Mouse (Mus musculus) limb, embryonic 13.5 days (tissue): Measurements from ENCODE around the gene Mad1l1. TPM values are rescaled to one million over a fixed set of nuclear protein-coding genes. Genes with fewer than 3 reads are reported as not detected.

Experiments used
- ATAC-seq: fragments of 200-750 bp; cut with Nextera tagmentation; 2 replicates; pipeline ENCODE4 v1.8.0; 2017; ENCODE audit warnings: low read depth, moderate number of reproducible peaks, moderate TSS enrichment; ENCODE audit not compliant: low FRiP score
- H3K27ac ChIP-seq: fragments of 300-500 bp; sonication (generic); 2 replicates; pipeline ENCODE4 v1.5.1; 2015; ENCODE audit warnings: inconsistent platforms, mild to moderate bottlenecking, moderate library complexity
- H3K27me3 ChIP-seq: fragments of 300-500 bp; sonication (generic); 2 replicates; pipeline ENCODE4 v1.6.1; 2015; ENCODE audit warnings: mild to moderate bottlenecking, inconsistent platforms
- H3K36me3 ChIP-seq: fragments of 300-500 bp; sonication (generic); 2 replicates; pipeline ENCODE4 v1.6.1; 2015; ENCODE audit warnings: inconsistent platforms, mild to moderate bottlenecking, moderate library complexity
- H3K4me1 ChIP-seq: fragments of 300-500 bp; sonication (generic); 2 replicates; pipeline ENCODE4 v1.6.1; 2015; ENCODE audit warnings: inconsistent platforms
- H3K4me2 ChIP-seq: fragments of 300-500 bp; sonication (generic); replicated peaks from 2 replicates; pipeline ENCODE4 v1.6.1; 2015; ENCODE audit warnings: inconsistent platforms, mild to moderate bottlenecking, moderate library complexity
- H3K4me3 ChIP-seq: fragments of 300-500 bp; sonication (generic); 2 replicates; pipeline ENCODE4 v1.5.1; 2015; ENCODE audit warnings: moderate library complexity, mild to moderate bottlenecking, inconsistent platforms
- H3K9ac ChIP-seq: fragments of 300-500 bp; sonication (generic); 2 replicates; pipeline ENCODE4 v1.6.1; 2015; ENCODE audit warnings: mild to moderate bottlenecking, inconsistent platforms
- H3K9me3 ChIP-seq: fragments of 300-500 bp; sonication (generic); 2 replicates; pipeline ENCODE4 v1.6.1; 2016; ENCODE audit warnings: inconsistent platforms
- WGBS: fragments of 180-500 bp; shearing (Covaris S2); methylation state at CpG from one replicate; pipeline ENCODE4 v1.1.7; 2015; 5-methylcytosine and 5-hydroxymethylcytosine counted together
- polyA plus RNA-seq: library from polyadenylated mRNA; unstranded; fragments of >200 nt; fragmentation: Nextera tagmentation; extraction: Ambion mirVana; gene quantifications from 2 replicates; pipeline ENCODE4 v1.2.1, GENCODE M21; 2015

The Mad1l1 gene
- polyA plus RNA-seq, 1 experiment from 2014 or later: 52.6 TPM

DNA sequence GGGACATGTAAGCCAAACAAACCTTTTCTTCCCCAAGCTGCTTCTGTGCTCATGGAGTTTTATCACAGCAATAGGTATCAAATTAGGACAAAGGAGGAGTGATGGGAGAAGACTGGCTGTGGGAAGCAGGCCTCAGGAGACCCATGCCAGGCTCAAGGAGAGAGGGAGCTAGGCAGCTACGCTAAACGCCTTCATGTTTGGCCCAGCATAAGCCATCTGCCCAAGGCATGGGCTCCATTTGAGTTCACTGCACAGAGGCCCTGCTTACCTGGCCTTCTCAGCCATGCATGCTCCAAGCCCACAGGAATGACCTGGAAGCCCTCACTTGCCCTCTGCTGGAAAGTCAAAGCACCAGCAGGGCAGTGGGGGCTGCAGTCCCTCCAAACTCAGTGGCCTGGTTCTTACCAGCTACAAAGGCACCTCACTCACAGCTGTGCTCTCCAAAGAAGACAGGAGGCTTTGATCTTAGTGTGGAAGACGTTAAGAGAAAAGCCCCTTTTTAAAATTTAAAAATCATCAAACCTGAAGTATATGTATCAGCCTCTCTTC lies 206.8 kb downstream of the Mad1l1 start:
- Histone ChIP-seq H3K9ac (no peak overlapping the region), H3K27ac (no peak overlapping the region), H3K4me1 (peaks cover 15% of the 10 kb centered on the region), H3K27me3 (no peaks in the 10 kb centered on the region), H3K36me3 (peaks cover 35% of the 10 kb centered on the region), H3K4me3 (no peak overlapping the region), H3K4me2 (no peak overlapping the region), H3K9me3 (no peaks in the 10 kb centered on the region)
- 78% methylated on average over 3 of the region's 3 CpGs for WGBS
- ATAC-seq: no peak

- Histone ChIP-seq H3K27me3 (no peaks in the 10 kb centered on the region), H3K9ac (no peak overlapping the region), H3K4me1 (peaks cover 15% of the 10 kb centered on the region), H3K4me3 (no peak overlapping the region), H3K36me3 (peaks cover 35% of the 10 kb centered on the region), H3K9me3 (no peaks in the 10 kb centered on the region), H3K4me2 (no peak overlapping the region), H3K27ac (no peak overlapping the region)
- 86% methylated on average over 2 of the region's 2 CpGs for WGBS
- no peak for ATAC-seq
Observed at GRCm38 (mm10) chr5:140113281-140113680, 208.1 kb downstream of the Mad1l1 start.

DNA sequence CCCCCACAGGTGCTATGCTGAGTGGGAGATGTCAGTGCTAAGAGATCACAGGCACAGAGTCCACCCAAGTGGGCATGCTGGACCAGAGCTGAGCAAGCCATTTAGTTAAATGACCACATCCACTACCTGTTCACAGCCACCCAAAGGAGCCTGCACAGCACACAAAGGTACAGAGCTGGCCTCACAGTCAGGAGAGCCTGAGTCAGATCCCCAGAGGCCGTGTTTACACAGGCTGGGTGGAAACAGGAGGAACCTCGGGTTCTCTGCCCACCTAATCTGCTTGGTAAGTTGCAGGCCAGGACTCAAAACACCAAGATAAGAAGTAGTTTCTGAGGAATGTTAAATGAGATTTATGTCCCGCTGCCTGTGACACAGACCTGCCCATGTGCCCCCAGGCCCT lies 211.3 kb downstream of the Mad1l1 start:
- H3K36me3 ChIP-seq: peaks cover 32% of the 10 kb centered on the region
- no peak overlapping the region for H3K4me3 ChIP-seq
- H3K27me3 ChIP-seq: no peaks in the 10 kb centered on the region
- no peaks in the 10 kb centered on the region for H3K9me3 ChIP-seq
- H3K27ac ChIP-seq: no peak overlapping the region
- H3K4me2 ChIP-seq: no peak overlapping the region
- H3K9ac ChIP-seq: no peak overlapping the region
- WGBS: 55% methylated on average over 3 of the region's 3 CpGs
- no peak for ATAC-seq
- H3K4me1 ChIP-seq: peaks cover 15% of the 10 kb centered on the region

- Histone ChIP-seq H3K27ac (no peak overlapping the region), H3K36me3 (peaks cover 20% of the 10 kb centered on the region), H3K9ac (no peak overlapping the region), H3K27me3 (no peaks in the 10 kb centered on the region), H3K9me3 (no peaks in the 10 kb centered on the region), H3K4me2 (no peak overlapping the region), H3K4me3 (no peak overlapping the region), H3K4me1 (peaks cover 31% of the 10 kb centered on the region)
- no peak for ATAC-seq
- WGBS: 87% methylated on average over 2 of the region's 2 CpGs
Observed at GRCm38 (mm10) chr5:140107907-140108306, 213.4 kb downstream of the Mad1l1 start.

DNA sequence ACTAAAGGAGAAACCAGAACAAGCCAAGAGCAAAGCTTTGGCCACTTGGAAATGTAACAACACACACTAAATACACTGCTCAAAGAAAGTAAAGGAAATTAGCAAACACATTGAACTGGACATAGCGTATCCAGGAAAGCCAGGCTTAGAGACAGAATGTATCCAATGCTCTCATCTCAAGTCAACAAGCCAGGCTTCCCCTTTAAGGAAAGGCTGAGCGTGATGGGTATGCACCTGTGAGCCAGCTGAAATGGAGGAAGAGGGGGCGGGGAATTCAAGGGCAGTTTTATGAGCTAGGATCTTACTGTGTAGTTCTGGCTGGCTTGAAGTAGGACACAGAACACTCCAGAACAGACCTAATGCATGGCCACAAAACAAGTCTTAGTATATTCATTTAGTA lies 215.3 kb downstream of the Mad1l1 start:
- H3K4me2 ChIP-seq: no peak overlapping the region
- peaks cover 44% of the 10 kb centered on the region for H3K4me1 ChIP-seq
- H3K27ac ChIP-seq: no peak overlapping the region

DNA sequence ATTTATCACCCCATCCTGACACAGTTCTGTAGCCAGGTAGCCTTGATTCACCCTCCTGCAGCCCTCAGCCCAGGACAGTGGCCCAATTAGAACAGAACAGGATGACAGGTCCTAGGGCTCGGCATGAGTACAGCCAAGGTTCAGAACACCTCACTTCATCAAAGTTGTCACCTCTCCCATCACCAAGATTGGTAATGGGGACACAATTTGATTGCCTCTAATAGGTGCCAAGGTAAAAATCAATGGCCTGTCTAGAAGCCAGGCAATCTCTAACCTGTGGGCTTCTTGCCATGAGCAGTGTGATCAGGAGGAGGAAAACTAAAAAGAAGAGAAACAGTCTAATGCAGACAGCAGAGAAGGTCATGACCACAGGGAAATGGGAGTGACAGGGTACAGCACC lies 216.5 kb downstream of the Mad1l1 start:
- no peak overlapping the region for H3K4me2 ChIP-seq
- no peak for ATAC-seq
- peaks cover 12% of the 10 kb centered on the region; the same call in 1 of the 2 replicates for H3K36me3 ChIP-seq
- H3K4me1 ChIP-seq: peaks cover 44% of the 10 kb centered on the region
- H3K9me3 ChIP-seq: no peaks in the 10 kb centered on the region
- no peaks in the 10 kb centered on the region for H3K27me3 ChIP-seq
- no peak overlapping the region for H3K27ac ChIP-seq
- 90% methylated on average over 1 of the region's 1 CpGs for WGBS
- H3K4me3 ChIP-seq: no peak overlapping the region
- no peak overlapping the region for H3K9ac ChIP-seq

More for the DNA sequence above, 215.3 kb downstream of the Mad1l1 start:
- Histone ChIP-seq H3K36me3 (peaks cover 14% of the 10 kb centered on the region), H3K27me3 (no peaks in the 10 kb centered on the region), H3K9me3 (no peaks in the 10 kb centered on the region), H3K4me3 (no peak overlapping the region), H3K9ac (no peak overlapping the region)
- no peak for ATAC-seq
- 51% methylated on average over 3 of the region's 3 CpGs for WGBS

GRCm38 (mm10) chr5:140102731-140103130 lies 218.6 kb downstream of the Mad1l1 start:
- no peak for ATAC-seq
- peaks cover 44% of the 10 kb centered on the region for H3K4me1 ChIP-seq
- no peak overlapping the region for H3K9ac ChIP-seq
- no peak overlapping the region for H3K4me3 ChIP-seq
- WGBS: 23% methylated on average over 8 of the region's 8 CpGs
- H3K4me2 ChIP-seq: no peak overlapping the region
- H3K27ac ChIP-seq: no peak overlapping the region
- H3K9me3 ChIP-seq: no peaks in the 10 kb centered on the region
- peaks cover 23% of the 10 kb centered on the region for H3K36me3 ChIP-seq
- no peaks in the 10 kb centered on the region for H3K27me3 ChIP-seq

- Histone ChIP-seq H3K4me2 (no peak overlapping the region), H3K9ac (no peak overlapping the region), H3K9me3 (no peaks in the 10 kb centered on the region), H3K27ac (no peak overlapping the region), H3K4me3 (no peak overlapping the region), H3K27me3 (no peaks in the 10 kb centered on the region), H3K4me1 (peaks cover 38% of the 10 kb centered on the region), H3K36me3 (peaks cover 25% of the 10 kb centered on the region)
- no peak for ATAC-seq
- 73% methylated on average over 14 of the region's 14 CpGs for WGBS
Observed at GRCm38 (mm10) chr5:140101409-140102009, 219.8 kb downstream of the Mad1l1 start.

- no peak overlapping the region for H3K27ac ChIP-seq
- no peaks in the 10 kb centered on the region for H3K9me3 ChIP-seq
- 93% methylated on average over 5 of the region's 5 CpGs for WGBS
- H3K4me2 ChIP-seq: no peak overlapping the region
- H3K4me1 ChIP-seq: peaks cover 22% of the 10 kb centered on the region
- H3K9ac ChIP-seq: no peak overlapping the region
- ATAC-seq: no peak
- H3K4me3 ChIP-seq: no peak overlapping the region
- no peaks in the 10 kb centered on the region for H3K27me3 ChIP-seq
- H3K36me3 ChIP-seq: peaks cover 27% of the 10 kb centered on the region
Observed at GRCm38 (mm10) chr5:140098711-140099110, 222.6 kb downstream of the Mad1l1 start.

- 81% methylated on average over 2 of the region's 2 CpGs for WGBS
- H3K4me1 ChIP-seq: peaks cover 10% of the 10 kb centered on the region
Observed at GRCm38 (mm10) chr5:140095203-140095602, 226.1 kb downstream of the Mad1l1 start.

GRCm38 (mm10) chr5:140093489-140093888 lies 227.9 kb downstream of the Mad1l1 start:
- H3K9me3 ChIP-seq: no peaks in the 10 kb centered on the region
- H3K4me3 ChIP-seq: no peak overlapping the region
- H3K4me1 ChIP-seq: peaks cover 10% of the 10 kb centered on the region
- H3K27ac ChIP-seq: no peak overlapping the region; the same call in 1 of the 2 replicates
- no peak for ATAC-seq
- no peaks in the 10 kb centered on the region for H3K27me3 ChIP-seq
- 90% methylated on average over 8 of the region's 8 CpGs for WGBS
- H3K36me3 ChIP-seq: peaks cover 23% of the 10 kb centered on the region
- H3K4me2 ChIP-seq: no peak overlapping the region
- no peak overlapping the region for H3K9ac ChIP-seq

More at GRCm38 (mm10) chr5:140095203-140095602, 226.1 kb downstream of the Mad1l1 start:
- Histone ChIP-seq H3K4me2 (no peak overlapping the region), H3K36me3 (peaks cover 34% of the 10 kb centered on the region), H3K27me3 (no peaks in the 10 kb centered on the region), H3K27ac (no peak overlapping the region), H3K4me3 (no peak overlapping the region), H3K9me3 (no peaks in the 10 kb centered on the region), H3K9ac (no peak overlapping the region)
- no peak for ATAC-seq

- H3K27ac ChIP-seq: no peak overlapping the region
- no peak for ATAC-seq
- H3K4me1 ChIP-seq: peaks cover 10% of the 10 kb centered on the region
- no peaks in the 10 kb centered on the region for H3K27me3 ChIP-seq
- 77% methylated on average over 11 of the region's 11 CpGs for WGBS
- no peak overlapping the region for H3K4me3 ChIP-seq
- no peak overlapping the region for H3K9ac ChIP-seq
- H3K9me3 ChIP-seq: no peaks in the 10 kb centered on the region
- H3K4me2 ChIP-seq: no peak overlapping the region
- H3K36me3 ChIP-seq: peaks cover 35% of the 10 kb centered on the region
Observed at GRCm38 (mm10) chr5:140091601-140092000, 229.8 kb downstream of the Mad1l1 start.

- H3K4me3 ChIP-seq: no peak overlapping the region
- no peaks in the 10 kb centered on the region for H3K27me3 ChIP-seq
- H3K36me3 ChIP-seq: peaks cover 37% of the 10 kb centered on the region
- no peak overlapping the region for H3K9ac ChIP-seq
- no peak for ATAC-seq
- H3K4me1 ChIP-seq: peaks cover 10% of the 10 kb centered on the region
- H3K4me2 ChIP-seq: no peak overlapping the region
- H3K9me3 ChIP-seq: no peaks in the 10 kb centered on the region
- no peak overlapping the region for H3K27ac ChIP-seq
Observed at GRCm38 (mm10) chr5:140089263-140089662, 232.1 kb downstream of the Mad1l1 start.
